Mouse (Mus musculus) cortical plate, adult 2 months (tissue): Measurements from ENCODE around the gene Wfs1.

Source experiments
- CTCF ChIP-seq: fragments of 200-500 bp; IDR thresholded peaks from 2 replicates; pipeline ENCODE4 v1.5.1; 2011; ENCODE audit warnings: mild to moderate bottlenecking, control low read depth, low read length; ENCODE audit not compliant: insufficient read depth; ENCODE audit errors: extremely low read depth
- POLR2A ChIP-seq: fragments of 200-500 bp; IDR thresholded peaks from 2 replicates; pipeline ENCODE4 v1.6.1; 2011; ENCODE audit warnings: mild to moderate bottlenecking, low read length, control low read depth; ENCODE audit not compliant: insufficient read depth; ENCODE audit errors: extremely low read depth

DNA sequence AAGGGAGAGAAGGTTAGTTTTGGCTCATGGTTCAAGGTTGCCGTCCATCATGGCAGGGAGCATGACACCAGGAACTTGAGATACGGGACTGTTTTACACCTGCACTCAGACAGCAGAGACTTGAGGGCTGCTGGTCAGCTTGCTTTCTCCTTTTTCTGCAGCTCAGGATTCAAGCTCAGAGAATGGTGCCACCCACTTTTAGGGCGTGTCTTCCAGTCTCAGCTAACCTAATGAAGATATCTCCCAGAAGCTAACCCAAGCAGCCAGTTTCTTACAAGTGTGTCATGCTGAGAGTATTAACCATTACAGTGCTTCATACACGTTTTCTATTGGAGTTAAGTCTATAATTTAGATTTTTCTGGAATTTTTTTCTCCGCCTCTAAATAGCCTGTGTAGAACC lies 44.5 kb downstream of the Wfs1 start:
- TF ChIP-seq CTCF, result no peak
- no peak for TF ChIP-seq POLR2A
